Mouse (Mus musculus) stomach, embryonic 15.5 days (tissue): Measurements from ENCODE around the gene Slc39a5. TPM values are rescaled to one million over a fixed set of nuclear protein-coding genes. Genes with fewer than 3 reads are reported as not detected.
A peak's percentile ranks its signal among the peaks of the same experiment; 100 is the strongest.

Experiments used
- ATAC-seq: fragments of 200-750 bp; cut with Nextera tagmentation; 2 replicates; pipeline ENCODE4 v1.8.0; 2017; ENCODE audit warnings: low read depth, moderate number of reproducible peaks, moderate TSS enrichment; ENCODE audit not compliant: insufficient read depth, low FRiP score
- H3K27ac ChIP-seq: fragments of 300-500 bp; sonication (generic); 2 replicates; pipeline ENCODE4 v1.5.1; 2015; ENCODE audit warnings: mild to moderate bottlenecking, inconsistent platforms
- H3K27me3 ChIP-seq: fragments of 300-500 bp; sonication (generic); replicated peaks from 2 replicates; pipeline ENCODE4 v1.6.1; 2015; ENCODE audit warnings: inconsistent platforms
- H3K36me3 ChIP-seq: fragments of 300-500 bp; sonication (generic); 2 replicates; pipeline ENCODE4 v1.6.1; 2015; ENCODE audit warnings: inconsistent platforms
- H3K4me1 ChIP-seq: fragments of 300-500 bp; sonication (generic); 2 replicates; pipeline ENCODE4 v1.6.1; 2015; ENCODE audit warnings: inconsistent platforms
- H3K4me2 ChIP-seq: fragments of 300-500 bp; sonication (generic); 2 replicates; pipeline ENCODE4 v1.6.1; 2015; ENCODE audit warnings: mild to moderate bottlenecking, inconsistent platforms
- H3K4me3 ChIP-seq: fragments of 300-500 bp; sonication (generic); replicated peaks from 2 replicates; pipeline ENCODE4 v1.5.1; 2015; ENCODE audit warnings: inconsistent platforms
- H3K9ac ChIP-seq: fragments of 300-500 bp; sonication (generic); 2 replicates; pipeline ENCODE4 v1.6.1; 2015; ENCODE audit warnings: inconsistent platforms
- H3K9me3 ChIP-seq: fragments of 300-500 bp; sonication (generic); 2 replicates; pipeline ENCODE4 v1.6.1; 2016; ENCODE audit warnings: inconsistent platforms
- WGBS: fragments of 180-500 bp; shearing (Covaris S2); methylation state at CpG from one replicate; pipeline ENCODE4 v1.1.7; 2015; 5-methylcytosine and 5-hydroxymethylcytosine counted together
- polyA plus RNA-seq: library from polyadenylated mRNA; unstranded; fragments of >200 nt; fragmentation: Nextera tagmentation; extraction: Ambion mirVana; gene quantifications from 2 replicates; pipeline ENCODE4 v1.2.1, GENCODE M21; 2015

Gene Slc39a5
- polyA plus RNA-seq, 1 experiment from 2014 or later: 34.5 TPM

- no peaks in the 10 kb centered on the region for H3K9me3 ChIP-seq
- H3K4me3 ChIP-seq: peak overlapping the region; percentile 92
- H3K27ac ChIP-seq: peak overlapping the region; percentile 72; the same call in 1 of the 2 replicates
- H3K27me3 ChIP-seq: no peaks in the 10 kb centered on the region
- peak overlapping the region; percentile 84 for H3K9ac ChIP-seq
- H3K4me2 ChIP-seq: peak overlapping the region; percentile 96
- ATAC-seq: no peak
- 18% methylated on average over 35 of the region's 35 CpGs for WGBS
- 0 out of 2 replicates have a peak, but pooled peaks cover 3% of the 10 kb centered on the region for H3K36me3 ChIP-seq
- H3K4me1 ChIP-seq: peaks cover 40% of the 10 kb centered on the region
Measured at GRCm38 (mm10) chr10:128408591-128409535, 7.8 kb upstream of the Slc39a5 start.

DNA sequence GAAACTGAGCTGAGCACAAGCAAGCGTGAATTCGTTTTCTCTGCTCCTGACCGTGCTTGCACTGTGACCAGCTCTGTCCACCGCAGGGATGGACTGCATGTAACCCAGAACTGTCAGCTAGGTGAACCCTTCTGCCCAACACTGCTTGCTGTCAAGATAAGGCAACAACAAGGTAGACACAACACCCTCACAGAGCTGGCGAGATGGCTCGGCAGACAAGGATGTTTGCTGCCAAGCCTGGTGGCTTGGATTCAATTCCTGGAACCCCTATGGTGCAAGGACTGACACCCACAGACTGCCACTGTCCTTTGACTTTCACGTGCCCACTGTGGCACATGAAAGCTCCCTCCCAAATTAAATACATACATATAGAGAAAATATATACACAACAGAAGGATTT lies 2.9 kb upstream of the Slc39a5 start:
- no peak overlapping the region for H3K27ac ChIP-seq
- no peaks in the 10 kb centered on the region for H3K27me3 ChIP-seq
- H3K4me2 ChIP-seq: no peak overlapping the region
- H3K9ac ChIP-seq: no peak overlapping the region
- peaks cover 10% of the 10 kb centered on the region for H3K4me1 ChIP-seq
- H3K9me3 ChIP-seq: no peaks in the 10 kb centered on the region
- H3K4me3 ChIP-seq: no peak overlapping the region
- ATAC-seq: no peak
- 0 out of 2 replicates have a peak, but pooled peaks cover 3% of the 10 kb centered on the region for H3K36me3 ChIP-seq
- 83% methylated on average over 7 of the region's 7 CpGs for WGBS

- no peak overlapping the region for H3K9ac ChIP-seq
- H3K9me3 ChIP-seq: no peaks in the 10 kb centered on the region
- 72% methylated on average over 9 of the region's 9 CpGs for WGBS
- no peak overlapping the region for H3K27ac ChIP-seq
- no peak overlapping the region for H3K4me2 ChIP-seq
- no peak for ATAC-seq
- no peaks in the 10 kb centered on the region for H3K27me3 ChIP-seq
- H3K36me3 ChIP-seq: 0 out of 2 replicates have a peak, but pooled peaks cover 3% of the 10 kb centered on the region
- 0 out of 2 replicates have a peak, but pooled peaks cover 4% of the 10 kb centered on the region for H3K4me1 ChIP-seq
- H3K4me3 ChIP-seq: no peak overlapping the region
Measured at GRCm38 (mm10) chr10:128401638-128402037, 609 bp upstream of the Slc39a5 start.

DNA sequence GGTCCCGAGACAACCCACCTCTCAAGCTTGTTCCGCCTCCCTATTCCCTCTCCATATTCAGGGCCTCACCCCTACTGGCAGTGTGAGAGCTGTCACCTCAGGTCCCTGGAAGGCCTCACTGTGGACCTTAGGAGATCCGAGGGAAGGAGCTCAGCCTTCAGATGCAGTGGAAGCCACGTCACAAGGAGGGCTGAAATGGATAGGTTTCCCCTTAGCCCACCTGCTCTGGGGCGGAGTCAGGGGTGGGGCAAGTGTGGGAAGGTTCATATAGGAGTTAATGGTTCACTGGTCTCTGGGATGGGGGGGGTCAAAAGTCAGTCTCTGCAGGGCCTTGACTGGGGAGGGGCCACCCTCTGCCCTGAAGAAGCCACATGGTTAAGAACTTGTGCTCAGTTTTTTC lies 691 bp downstream of the Slc39a5 start:
- ATAC-seq: peak; percentile 54; the same call in 1 of the 2 replicates
- Histone ChIP-seq H3K27me3 (no peaks in the 10 kb centered on the region), H3K36me3 (no peaks in the 10 kb centered on the region), H3K27ac (no peak overlapping the region), H3K4me2 (peak overlapping the region; percentile 25), H3K9ac (no peak overlapping the region; the same call in 1 of the 2 replicates), H3K4me1 (0 out of 2 replicates have a peak, but pooled peaks cover 4% of the 10 kb centered on the region), H3K4me3 (peak overlapping the region; percentile 20), H3K9me3 (no peaks in the 10 kb centered on the region)
- 23% methylated on average over 5 of the region's 5 CpGs for WGBS

- no peak overlapping the region for H3K4me3 ChIP-seq
- ATAC-seq: peak; percentile 69
- WGBS: 63% methylated on average over 7 of the region's 7 CpGs
- H3K27ac ChIP-seq: 0 out of 2 replicates have a peak overlapping the region, but pooled peaks have one; percentile 59
- 0 out of 2 replicates have a peak, but pooled peaks cover 13% of the 10 kb centered on the region for H3K36me3 ChIP-seq
- H3K27me3 ChIP-seq: no peaks in the 10 kb centered on the region
- no peaks in the 10 kb centered on the region for H3K9me3 ChIP-seq
- H3K4me2 ChIP-seq: no peak overlapping the region
- H3K9ac ChIP-seq: no peak overlapping the region
- 0 out of 2 replicates have a peak, but pooled peaks cover 4% of the 10 kb centered on the region for H3K4me1 ChIP-seq
Measured at GRCm38 (mm10) chr10:128397466-128397865, 3.6 kb downstream of the Slc39a5 start.

DNA sequence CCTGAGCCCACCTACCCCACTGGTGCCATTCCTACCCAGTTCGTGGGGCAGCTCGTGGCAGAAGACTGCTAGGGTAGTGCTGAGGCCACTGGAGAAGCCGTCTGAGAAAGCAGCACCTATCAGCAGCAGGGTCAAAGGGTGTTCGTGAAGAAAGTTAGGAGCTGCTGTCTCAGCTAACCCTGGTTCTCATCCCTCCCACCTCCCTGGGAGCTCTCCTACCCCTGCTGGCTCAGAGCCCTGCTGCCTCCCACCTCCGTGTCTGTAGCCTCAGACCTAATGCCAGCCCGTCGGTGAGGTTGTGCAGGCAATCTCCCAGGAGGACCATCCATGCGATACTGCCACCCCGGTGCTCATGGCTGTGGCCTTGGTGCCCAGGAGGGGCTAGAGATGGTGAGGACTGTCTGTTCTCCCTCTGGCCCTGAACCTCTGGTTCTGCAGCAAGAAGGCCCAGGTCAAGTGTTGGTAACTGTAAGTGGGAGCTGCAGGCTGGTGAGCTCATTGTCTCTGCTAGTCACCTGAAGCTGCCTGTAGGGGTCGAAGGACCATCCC lies 4.2 kb downstream of the Slc39a5 start:
- Histone ChIP-seq H3K9me3 (no peaks in the 10 kb centered on the region), H3K9ac (no peak overlapping the region), H3K4me1 (0 out of 2 replicates have a peak, but pooled peaks cover 4% of the 10 kb centered on the region), H3K4me2 (no peak overlapping the region), H3K27me3 (no peaks in the 10 kb centered on the region), H3K4me3 (no peak overlapping the region), H3K27ac (no peak overlapping the region), H3K36me3 (peaks cover 18% of the 10 kb centered on the region)
- no peak for ATAC-seq
- WGBS: 59% methylated on average over 10 of the region's 10 CpGs

GRCm38 (mm10) chr10:128396017-128396673 lies 4.9 kb downstream of the Slc39a5 start:
- WGBS: 50% methylated on average over 11 of the region's 11 CpGs
- H3K4me1 ChIP-seq: 0 out of 2 replicates have a peak, but pooled peaks cover 4% of the 10 kb centered on the region
- no peak for ATAC-seq

GRCm38 (mm10) chr10:128391850-128392249 lies 9.2 kb downstream of the Slc39a5 start:
- H3K36me3 ChIP-seq: peaks cover 66% of the 10 kb centered on the region
- 72% methylated on average over 6 of the region's 6 CpGs for WGBS
- no peaks in the 10 kb centered on the region for H3K9me3 ChIP-seq
- H3K4me2 ChIP-seq: no peak overlapping the region
- H3K4me1 ChIP-seq: no peaks in the 10 kb centered on the region
- no peaks in the 10 kb centered on the region for H3K27me3 ChIP-seq
- H3K4me3 ChIP-seq: no peak overlapping the region
- H3K9ac ChIP-seq: no peak overlapping the region
- H3K27ac ChIP-seq: no peak overlapping the region
- ATAC-seq: no peak

More at GRCm38 (mm10) chr10:128396017-128396673, 4.9 kb downstream of the Slc39a5 start:
- Histone ChIP-seq H3K9ac (no peak overlapping the region), H3K9me3 (no peaks in the 10 kb centered on the region), H3K4me2 (no peak overlapping the region), H3K27me3 (no peaks in the 10 kb centered on the region), H3K4me3 (no peak overlapping the region), H3K36me3 (peaks cover 25% of the 10 kb centered on the region), H3K27ac (no peak overlapping the region)

- H3K36me3 ChIP-seq: peaks cover 77% of the 10 kb centered on the region
- no peak overlapping the region for H3K9ac ChIP-seq
- H3K27ac ChIP-seq: peak overlapping the region; percentile 28; the same call in 1 of the 2 replicates
- H3K4me2 ChIP-seq: no peak overlapping the region
- no peak overlapping the region for H3K4me3 ChIP-seq
- H3K9me3 ChIP-seq: no peaks in the 10 kb centered on the region
- no peaks in the 10 kb centered on the region for H3K4me1 ChIP-seq
- no peak for ATAC-seq
- no peaks in the 10 kb centered on the region for H3K27me3 ChIP-seq
- WGBS: 87% methylated on average over 12 of the region's 12 CpGs
Measured at GRCm38 (mm10) chr10:128390366-128390765, 10.7 kb downstream of the Slc39a5 start.

GRCm38 (mm10) chr10:128389570-128389969 lies 11.5 kb downstream of the Slc39a5 start:
- Histone ChIP-seq H3K4me1 (no peaks in the 10 kb centered on the region), H3K36me3 (peaks cover 84% of the 10 kb centered on the region), H3K9me3 (no peaks in the 10 kb centered on the region), H3K4me3 (no peak overlapping the region), H3K27ac (no peak overlapping the region), H3K4me2 (no peak overlapping the region), H3K9ac (no peak overlapping the region), H3K27me3 (no peaks in the 10 kb centered on the region)
- ATAC-seq: peak; percentile 24; the same call in 1 of the 2 replicates
- 84% methylated on average over 6 of the region's 6 CpGs for WGBS

DNA sequence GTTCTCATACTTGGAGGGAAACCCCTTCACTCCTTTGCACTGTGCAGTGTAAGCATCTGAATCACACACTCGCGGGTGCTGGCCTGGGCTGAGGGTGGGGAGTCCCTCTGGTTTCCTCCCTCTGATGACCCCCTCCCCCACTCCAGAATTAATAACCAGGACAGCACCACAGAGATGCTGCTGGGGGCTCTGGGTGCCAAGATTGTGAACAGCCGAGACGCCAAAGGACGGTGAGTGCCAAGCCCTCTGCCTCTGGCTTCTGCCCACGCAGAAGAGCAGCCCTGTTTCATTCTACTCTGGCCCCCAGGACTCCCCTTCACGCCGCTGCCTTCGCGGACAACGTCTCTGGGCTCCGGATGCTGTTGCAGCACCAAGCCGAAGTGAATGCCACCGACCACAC lies 12.1 kb downstream of the Slc39a5 start:
- Histone ChIP-seq H3K9me3 (no peaks in the 10 kb centered on the region), H3K27me3 (no peaks in the 10 kb centered on the region), H3K4me3 (no peak overlapping the region), H3K36me3 (peaks cover 82% of the 10 kb centered on the region), H3K4me1 (no peaks in the 10 kb centered on the region), H3K27ac (no peak overlapping the region), H3K9ac (no peak overlapping the region), H3K4me2 (no peak overlapping the region)
- 92% methylated on average over 14 of the region's 14 CpGs for WGBS
- ATAC-seq: no peak
